Mouse (Mus musculus) heart, embryonic 16.5 days (tissue): Measurements from ENCODE around the gene Sdhaf4. TPM values are rescaled to one million over a fixed set of nuclear protein-coding genes. Genes with fewer than 3 reads are reported as not detected.
A peak's percentile ranks its signal among the peaks of the same experiment; 100 is the strongest.

ENCODE experiments used
- ATAC-seq: fragments of 200-750 bp; cut with Nextera tagmentation; replicated peaks from 2 replicates; pipeline ENCODE4 v1.8.0; 2017; ENCODE audit warnings: moderate number of reproducible peaks; ENCODE audit not compliant: insufficient read depth, low FRiP score; ENCODE audit errors: extremely low read depth
- H3K27ac ChIP-seq: fragments of 300-500 bp; sonication (generic); 2 replicates; pipeline ENCODE4 v1.5.1; 2014; ENCODE audit warnings: mild to moderate bottlenecking, low read length, control low read depth, moderate library complexity
- H3K27me3 ChIP-seq: fragments of 300-500 bp; sonication (generic); 2 replicates; pipeline ENCODE4 v1.6.1; 2014; ENCODE audit warnings: low read length, mixed read lengths; ENCODE audit not compliant: control insufficient read depth, insufficient read depth
- H3K36me3 ChIP-seq: fragments of 300-500 bp; sonication (generic); 2 replicates; pipeline ENCODE4 v1.6.1; 2014; ENCODE audit not compliant: control insufficient read depth, insufficient read depth
- H3K4me1 ChIP-seq: fragments of 300-500 bp; sonication (generic); 2 replicates; pipeline ENCODE4 v1.6.1; 2014; ENCODE audit warnings: low read length, mixed read lengths; ENCODE audit not compliant: control insufficient read depth, insufficient read depth
- H3K4me2 ChIP-seq: fragments of 300-500 bp; sonication (generic); 2 replicates; pipeline ENCODE4 v1.6.1; 2014; ENCODE audit warnings: low read depth, mild to moderate bottlenecking, control low read depth, low read length
- H3K4me3 ChIP-seq: fragments of 300-500 bp; sonication (generic); 2 replicates; pipeline ENCODE4 v1.5.1; 2014; ENCODE audit warnings: mild to moderate bottlenecking, control low read depth, low read length
- H3K9ac ChIP-seq: fragments of 300-500 bp; sonication (generic); 2 replicates; pipeline ENCODE4 v1.6.1; 2014; ENCODE audit warnings: low read length, control low read depth
- H3K9me3 ChIP-seq: fragments of 300-500 bp; sonication (generic); replicated peaks from 2 replicates; pipeline ENCODE4 v1.6.1; 2016; ENCODE audit warnings: low read length; ENCODE audit not compliant: control insufficient read depth
- WGBS: fragments of 180-500 bp; shearing (Covaris S2); extraction: QIAGEN DNeasy Blood & Tissue Kit; methylation state at CpG from one replicate; pipeline ENCODE4 v1.1.7; 2014; 5-methylcytosine and 5-hydroxymethylcytosine counted together
- polyA plus RNA-seq: library from polyadenylated mRNA; unstranded; fragments of >200 nt; fragmentation: Nextera tagmentation; extraction: Ambion mirVana; gene quantifications from 2 replicates; pipeline ENCODE4 v1.2.1, GENCODE M21; 2015

The Sdhaf4 gene
- polyA plus RNA-seq, 1 experiment from 2014 or later, result 75.5 TPM

DNA sequence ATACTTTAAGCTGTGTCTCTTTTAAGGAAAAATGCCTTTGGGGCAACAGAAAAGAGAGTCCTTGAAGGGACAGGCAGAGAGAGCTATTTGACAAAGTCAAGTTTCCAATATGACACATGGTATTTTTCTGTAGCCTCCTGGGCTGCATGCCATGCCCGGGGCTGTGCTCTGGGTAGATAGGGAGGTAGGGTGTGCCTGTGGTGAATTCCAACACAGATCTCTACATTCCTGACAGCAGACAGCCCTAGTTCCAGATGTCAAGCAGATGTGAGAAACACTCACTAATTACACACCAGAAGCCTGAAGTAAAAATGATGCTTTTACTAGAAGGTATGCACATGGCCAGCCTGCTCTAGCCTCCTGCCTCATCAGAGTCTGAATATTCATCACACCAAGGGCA, 39.2 kb downstream of the Sdhaf4 start:
- WGBS, result 21% methylated on average over 1 of the region's 1 CpGs
- peak; percentile 63; the same call in 1 of the 2 replicates for ATAC-seq
- peaks cover 4% of the 10 kb centered on the region for H3K9me3 ChIP-seq
- H3K4me2 ChIP-seq, result no peak overlapping the region
- H3K27me3 ChIP-seq, result no peaks in the 10 kb centered on the region
- H3K36me3 ChIP-seq, result no peaks in the 10 kb centered on the region
- H3K4me1 ChIP-seq, result no peaks in the 10 kb centered on the region
- no peak overlapping the region for H3K4me3 ChIP-seq
- H3K27ac ChIP-seq, result no peak overlapping the region
- H3K9ac ChIP-seq, result no peak overlapping the region

DNA sequence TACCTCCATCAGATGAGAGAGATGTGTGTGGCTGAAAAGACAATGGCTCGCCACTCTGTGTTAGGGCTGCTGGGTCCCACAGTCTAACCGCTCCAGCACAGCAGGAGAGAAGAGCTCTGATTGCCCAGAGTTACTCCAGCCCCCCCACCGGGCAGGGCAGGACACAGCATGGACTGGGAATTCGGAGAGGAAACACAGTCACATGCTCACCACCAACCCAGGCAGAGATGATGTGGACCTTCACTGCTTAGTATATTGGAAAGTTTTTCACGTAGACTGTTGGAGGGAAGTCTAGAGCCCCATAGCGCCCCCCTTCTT, 46.1 kb downstream of the Sdhaf4 start:
- H3K27ac ChIP-seq, result no peak overlapping the region
- H3K9me3 ChIP-seq, result no peaks in the 10 kb centered on the region
- 24% methylated on average over 6 of the region's 6 CpGs for WGBS
- H3K4me1 ChIP-seq, result 0 out of 2 replicates have a peak, but pooled peaks cover 2% of the 10 kb centered on the region
- ATAC-seq, result no peak
- H3K9ac ChIP-seq, result no peak overlapping the region
- no peaks in the 10 kb centered on the region for H3K27me3 ChIP-seq
- H3K4me3 ChIP-seq, result peak overlapping the region; percentile 34
- H3K36me3 ChIP-seq, result no peaks in the 10 kb centered on the region
- H3K4me2 ChIP-seq, result peak overlapping the region; percentile 57

DNA sequence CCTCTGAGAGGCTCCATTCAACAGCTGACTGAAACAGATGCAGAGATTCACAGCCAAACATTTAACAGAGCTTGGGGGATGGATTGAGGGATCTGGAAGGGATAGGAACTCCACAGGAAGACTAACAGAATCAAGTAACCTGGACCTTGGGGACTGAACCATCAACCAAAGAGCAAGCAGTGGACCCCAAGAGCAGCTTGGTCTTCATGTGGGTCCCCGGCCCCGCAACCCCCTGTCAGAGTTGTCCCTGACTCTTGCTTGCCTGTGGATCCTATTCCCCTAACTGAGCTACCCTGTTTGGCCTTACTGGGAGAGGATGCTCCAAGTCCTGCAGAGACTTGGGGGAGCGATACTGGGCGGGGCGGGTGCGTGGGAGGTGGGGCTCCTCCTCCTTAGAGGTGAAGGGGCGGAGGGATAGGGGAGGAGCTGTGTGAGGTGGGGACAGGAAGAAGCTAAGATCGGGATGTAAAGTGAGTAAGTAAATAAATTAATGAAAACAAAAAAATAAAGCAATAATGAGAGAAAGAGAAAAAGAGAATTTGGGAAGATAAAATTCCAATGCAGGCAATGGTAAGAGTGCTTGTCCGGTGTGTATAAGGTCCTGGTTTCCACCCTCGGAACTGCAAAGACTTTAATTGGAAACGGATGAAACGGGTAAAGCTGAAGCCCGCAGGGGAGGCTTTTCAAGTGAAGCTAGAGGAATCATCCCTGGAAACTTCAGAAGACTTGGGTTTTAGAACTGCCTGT, 46.6 kb downstream of the Sdhaf4 start:
- ATAC-seq, result no peak
- 16% methylated on average over 13 of the region's 13 CpGs for WGBS
- no peak overlapping the region for H3K9ac ChIP-seq

DNA sequence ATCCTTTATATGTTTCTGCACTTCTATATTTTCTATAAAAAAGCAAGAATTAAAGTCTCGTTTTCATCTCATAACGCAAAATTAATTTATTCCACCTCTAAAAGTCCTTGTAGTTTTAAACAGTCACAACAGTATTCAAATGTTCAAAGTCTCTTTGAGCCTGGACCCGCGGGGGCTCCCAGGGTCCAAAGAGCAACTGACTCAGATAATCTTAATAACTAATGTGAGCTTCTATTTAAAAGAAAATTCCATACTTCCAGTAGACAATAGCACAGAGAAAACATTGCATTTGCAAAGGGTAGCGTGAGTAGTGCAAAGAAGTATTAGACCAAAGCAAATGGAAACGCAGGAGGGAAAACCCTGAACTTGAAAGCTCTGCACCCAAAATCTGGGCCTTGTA, 47.4 kb downstream of the Sdhaf4 start:
- ATAC-seq, result no peak
- Histone ChIP-seq H3K4me2 (no peak overlapping the region), H3K27ac (no peak overlapping the region), H3K9me3 (no peaks in the 10 kb centered on the region), H3K4me1 (0 out of 2 replicates have a peak, but pooled peaks cover 2% of the 10 kb centered on the region), H3K9ac (no peak overlapping the region), H3K36me3 (no peaks in the 10 kb centered on the region), H3K27me3 (no peaks in the 10 kb centered on the region), H3K4me3 (no peak overlapping the region)
- WGBS, result 90% methylated on average over 6 of the region's 6 CpGs

More for the DNA sequence above, 46.6 kb downstream of the Sdhaf4 start:
- no peaks in the 10 kb centered on the region for H3K9me3 ChIP-seq
- H3K4me2 ChIP-seq, result peak overlapping the region; percentile 57
- no peaks in the 10 kb centered on the region for H3K27me3 ChIP-seq
- H3K4me3 ChIP-seq, result peak overlapping the region; percentile 34
- H3K36me3 ChIP-seq, result no peaks in the 10 kb centered on the region
- 0 out of 2 replicates have a peak, but pooled peaks cover 2% of the 10 kb centered on the region for H3K4me1 ChIP-seq
- no peak overlapping the region for H3K27ac ChIP-seq

DNA sequence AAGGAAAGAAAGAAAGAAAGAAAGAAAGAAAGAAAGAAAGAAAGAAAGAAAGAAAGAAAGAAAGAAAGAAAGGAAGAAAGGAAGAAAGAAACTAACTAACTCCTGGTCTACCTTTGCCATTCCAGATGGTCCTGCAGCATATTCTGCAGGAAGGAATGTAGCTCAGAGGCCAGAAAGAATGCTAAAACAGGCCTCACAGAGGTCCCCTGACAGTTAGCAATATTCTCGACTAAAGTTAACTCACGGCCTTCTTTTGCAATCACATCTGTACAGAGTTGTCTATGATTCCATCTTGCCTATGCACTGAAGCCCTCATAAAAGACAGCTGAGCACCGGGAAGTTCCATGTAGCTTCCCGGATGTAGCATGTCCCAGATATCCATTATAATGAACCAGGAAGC, 49.9 kb downstream of the Sdhaf4 start:
- no peak overlapping the region for H3K27ac ChIP-seq
- no peaks in the 10 kb centered on the region for H3K9me3 ChIP-seq
- no peak overlapping the region for H3K4me2 ChIP-seq
- H3K36me3 ChIP-seq, result no peaks in the 10 kb centered on the region
- WGBS, result 83% methylated on average over 4 of the region's 4 CpGs
- ATAC-seq, result no peak
- no peak overlapping the region for H3K9ac ChIP-seq
- H3K4me3 ChIP-seq, result no peak overlapping the region
- no peaks in the 10 kb centered on the region for H3K27me3 ChIP-seq
- 0 out of 2 replicates have a peak, but pooled peaks cover 2% of the 10 kb centered on the region for H3K4me1 ChIP-seq

DNA sequence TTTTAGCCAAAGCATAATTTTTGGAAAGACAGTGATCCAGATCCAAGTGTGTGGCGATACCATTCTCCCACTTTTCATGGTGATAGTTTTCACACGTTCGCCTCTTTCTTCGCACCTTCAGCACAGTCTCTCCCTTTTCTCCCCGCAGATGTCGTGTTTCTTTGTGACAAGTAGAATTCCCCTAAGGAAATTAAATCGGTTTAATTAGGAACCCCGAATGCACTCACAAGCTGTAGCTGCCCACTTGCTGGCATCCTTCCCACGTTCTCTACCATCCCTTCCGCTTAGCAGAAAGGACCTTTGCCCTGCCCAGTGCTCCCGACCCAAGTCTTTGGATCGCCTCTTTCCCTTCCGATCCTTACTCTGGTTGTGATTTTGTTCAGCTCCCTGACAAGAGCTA, 51.5 kb downstream of the Sdhaf4 start:
- Histone ChIP-seq H3K9ac (no peak overlapping the region), H3K4me2 (no peak overlapping the region), H3K9me3 (no peaks in the 10 kb centered on the region), H3K4me3 (no peak overlapping the region), H3K36me3 (no peaks in the 10 kb centered on the region), H3K27ac (no peak overlapping the region), H3K4me1 (no peaks in the 10 kb centered on the region), H3K27me3 (no peaks in the 10 kb centered on the region)
- WGBS, result 81% methylated on average over 13 of the region's 13 CpGs
- ATAC-seq, result no peak

DNA sequence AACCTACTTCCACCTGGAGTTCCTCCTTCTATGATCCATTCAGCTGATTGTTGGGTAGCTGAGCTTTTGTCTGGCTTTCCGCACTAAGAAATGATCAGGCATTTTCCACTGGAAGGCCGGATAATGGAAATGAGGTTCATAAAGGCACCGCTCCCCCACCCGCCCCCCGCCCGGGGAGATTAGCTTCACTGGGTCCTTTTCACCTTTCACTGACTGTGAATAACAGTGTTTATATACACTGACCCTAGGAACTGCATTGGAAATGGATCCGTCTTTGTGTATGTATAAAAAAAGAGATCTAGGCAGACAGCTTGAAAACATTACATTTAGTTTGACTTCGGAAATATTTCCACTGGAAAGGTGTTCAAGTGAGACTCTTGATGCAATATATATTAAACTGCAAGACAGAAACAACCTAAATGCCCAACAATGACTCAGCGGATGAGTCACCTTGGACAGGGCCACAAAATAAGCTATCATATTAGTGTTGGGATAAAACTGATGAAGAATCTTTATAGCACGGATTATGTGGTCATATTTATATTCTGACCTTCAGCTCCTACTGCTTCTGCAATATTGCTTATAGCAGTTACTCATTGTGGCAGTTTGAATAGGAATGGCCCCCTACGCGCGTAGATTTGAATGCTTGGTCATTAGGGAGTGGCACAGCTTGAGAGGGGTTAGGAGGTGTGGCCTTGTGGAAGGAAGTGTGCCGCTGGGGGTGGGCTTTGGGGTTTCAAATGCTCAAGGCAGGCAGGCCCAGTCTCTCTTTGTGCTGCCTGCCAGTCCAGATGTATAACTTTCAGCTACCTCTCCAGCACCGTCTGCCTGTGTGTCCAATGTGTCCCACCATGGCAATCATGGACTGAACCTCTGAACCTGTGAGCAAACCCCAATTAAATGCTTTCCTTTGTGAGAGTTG, 56.4 kb downstream of the Sdhaf4 start:
- no peak overlapping the region for H3K27ac ChIP-seq
- no peak overlapping the region for H3K9ac ChIP-seq
- 82% methylated on average over 15 of the region's 15 CpGs for WGBS
- H3K27me3 ChIP-seq, result no peaks in the 10 kb centered on the region
- ATAC-seq, result no peak
- no peak overlapping the region for H3K4me2 ChIP-seq
- no peaks in the 10 kb centered on the region for H3K4me1 ChIP-seq
- no peak overlapping the region for H3K4me3 ChIP-seq
- no peaks in the 10 kb centered on the region for H3K36me3 ChIP-seq
- no peaks in the 10 kb centered on the region for H3K9me3 ChIP-seq

DNA sequence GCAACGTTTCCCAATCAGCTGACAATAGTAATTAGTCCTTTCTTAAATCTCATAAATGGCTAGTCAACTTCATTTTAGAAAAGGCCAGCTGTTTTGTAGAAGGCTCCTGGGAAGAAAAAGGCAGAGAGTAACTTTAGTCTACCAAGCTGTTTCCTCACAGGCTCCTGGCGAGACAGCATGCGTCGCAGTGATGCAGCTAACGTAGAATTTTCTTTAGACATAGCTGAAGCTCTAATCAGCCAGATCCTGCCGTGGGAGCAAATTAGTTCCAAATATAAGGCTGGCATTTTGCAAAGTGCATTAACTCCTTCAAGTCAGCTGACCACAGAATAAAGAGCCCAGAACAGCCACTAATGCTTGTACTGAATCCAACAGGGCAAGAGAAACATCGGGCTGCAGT, 57.2 kb downstream of the Sdhaf4 start:
- no peaks in the 10 kb centered on the region for H3K4me1 ChIP-seq
- no peak overlapping the region for H3K4me2 ChIP-seq

More for the DNA sequence above, 57.2 kb downstream of the Sdhaf4 start:
- ATAC-seq, result no peak
- Histone ChIP-seq H3K9ac (no peak overlapping the region), H3K4me3 (no peak overlapping the region), H3K36me3 (no peaks in the 10 kb centered on the region), H3K27me3 (no peaks in the 10 kb centered on the region), H3K27ac (no peak overlapping the region), H3K9me3 (no peaks in the 10 kb centered on the region)
- WGBS, result 71% methylated on average over 7 of the region's 7 CpGs
